Mouse (Mus musculus) neural tube, embryonic 11.5 days (tissue): Measurements from ENCODE around the gene Cfap58. TPM values are rescaled to one million over a fixed set of nuclear protein-coding genes. Genes with fewer than 3 reads are reported as not detected.

Source experiments
- ATAC-seq: fragments of 200-750 bp; cut with Nextera tagmentation; 2 replicates; pipeline ENCODE4 v1.8.0; 2017; ENCODE audit warnings: moderate number of reproducible peaks, mild to moderate bottlenecking, moderate TSS enrichment, moderate library complexity; ENCODE audit not compliant: insufficient read depth, low FRiP score, low TSS enrichment
- DNase-seq: peaks from one replicate; pipeline ENCODE4 v3.0.0-alpha.2; 2015; ENCODE audit warnings: low spot score
- H3K27ac ChIP-seq: fragments of 300-500 bp; sonication (generic); 2 replicates; pipeline ENCODE4 v1.5.1; 2014; ENCODE audit warnings: low read depth, mild to moderate bottlenecking, low read length
- H3K27me3 ChIP-seq: fragments of 300-500 bp; sonication (generic); 2 replicates; pipeline ENCODE4 v1.6.1; 2014; ENCODE audit warnings: mild to moderate bottlenecking, low read length, mixed read lengths; ENCODE audit not compliant: control insufficient read depth, insufficient read depth
- H3K36me3 ChIP-seq: fragments of 300-500 bp; sonication (generic); 2 replicates; pipeline ENCODE4 v1.6.1; 2014; ENCODE audit warnings: mild to moderate bottlenecking, low read length, moderate library complexity, mixed read lengths; ENCODE audit not compliant: control insufficient read depth, insufficient read depth
- H3K4me1 ChIP-seq: fragments of 300-500 bp; sonication (generic); 2 replicates; pipeline ENCODE4 v1.6.1; 2014; ENCODE audit warnings: low read length, mixed read lengths; ENCODE audit not compliant: control insufficient read depth, insufficient read depth
- H3K4me2 ChIP-seq: fragments of 300-500 bp; sonication (generic); 2 replicates; pipeline ENCODE4 v1.6.1; 2014; ENCODE audit warnings: low read depth, mild to moderate bottlenecking, moderate library complexity
- H3K4me3 ChIP-seq: fragments of 300-500 bp; sonication (generic); 2 replicates; pipeline ENCODE4 v1.5.1; 2014; ENCODE audit warnings: low read depth, low read length
- H3K9ac ChIP-seq: fragments of 300-500 bp; sonication (generic); 2 replicates; pipeline ENCODE4 v1.6.1; 2014; ENCODE audit warnings: mild to moderate bottlenecking, low read length
- H3K9me3 ChIP-seq: fragments of 300-500 bp; sonication (generic); 2 replicates; pipeline ENCODE4 v1.6.1; 2016; ENCODE audit warnings: low read length; ENCODE audit not compliant: control insufficient read depth
- WGBS: fragments of 180-500 bp; shearing (Covaris S2); extraction: QIAGEN DNeasy Blood & Tissue Kit; methylation state at CpG from one replicate; pipeline ENCODE4 v1.1.7; 2014; 5-methylcytosine and 5-hydroxymethylcytosine counted together
- polyA plus RNA-seq: library from polyadenylated mRNA; unstranded; fragments of >200 nt; fragmentation: Nextera tagmentation; extraction: Ambion mirVana; gene quantifications from 2 replicates; pipeline ENCODE4 v1.2.1, GENCODE M21; 2014

Cfap58 gene
- polyA plus RNA-seq, 1 experiment from 2014 or later: 0.11 TPM

GRCm38 (mm10) chr19:47910751-47911150 lies 26.7 kb upstream of the Cfap58 start:
- Histone ChIP-seq H3K27me3 (no peaks in the 10 kb centered on the region), H3K9me3 (no peaks in the 10 kb centered on the region), H3K9ac (no peak overlapping the region), H3K4me1 (peaks cover 7% of the 10 kb centered on the region), H3K27ac (no peak overlapping the region), H3K4me3 (no peak overlapping the region), H3K4me2 (no peak overlapping the region), H3K36me3 (no peaks in the 10 kb centered on the region)
- ATAC-seq: no peak
- WGBS: 91% methylated on average over 4 of the region's 4 CpGs
- no peak for DNase-seq

- WGBS: 67% methylated on average over 7 of the region's 7 CpGs
- ATAC-seq: no peak
- H3K27me3 ChIP-seq: no peaks in the 10 kb centered on the region
- peaks cover 17% of the 10 kb centered on the region for H3K4me1 ChIP-seq
- H3K4me3 ChIP-seq: no peak overlapping the region
- H3K36me3 ChIP-seq: no peaks in the 10 kb centered on the region
- H3K27ac ChIP-seq: no peak overlapping the region
- no peaks in the 10 kb centered on the region for H3K9me3 ChIP-seq
- no peak overlapping the region for H3K9ac ChIP-seq
- DNase-seq: no peak
- H3K4me2 ChIP-seq: no peak overlapping the region
Measured at GRCm38 (mm10) chr19:47913344-47913743, 24.1 kb upstream of the Cfap58 start.

GRCm38 (mm10) chr19:47914191-47914590 lies 23.3 kb upstream of the Cfap58 start:
- 89% methylated on average over 4 of the region's 4 CpGs for WGBS
- no peak for DNase-seq

GRCm38 (mm10) chr19:47915251-47915650 lies 22.2 kb upstream of the Cfap58 start:
- Histone ChIP-seq H3K4me2 (no peak overlapping the region), H3K9ac (no peak overlapping the region), H3K9me3 (no peaks in the 10 kb centered on the region), H3K27me3 (no peaks in the 10 kb centered on the region), H3K36me3 (no peaks in the 10 kb centered on the region), H3K27ac (no peak overlapping the region), H3K4me1 (peaks cover 9% of the 10 kb centered on the region), H3K4me3 (no peak overlapping the region)
- DNase-seq: no peak
- WGBS: 84% methylated on average over 4 of the region's 4 CpGs
- no peak for ATAC-seq

More at GRCm38 (mm10) chr19:47914191-47914590, 23.3 kb upstream of the Cfap58 start:
- Histone ChIP-seq H3K4me2 (no peak overlapping the region), H3K4me1 (peaks cover 12% of the 10 kb centered on the region), H3K27ac (no peak overlapping the region), H3K9me3 (no peaks in the 10 kb centered on the region), H3K4me3 (no peak overlapping the region), H3K9ac (no peak overlapping the region), H3K36me3 (no peaks in the 10 kb centered on the region), H3K27me3 (no peaks in the 10 kb centered on the region)
- ATAC-seq: no peak

- Histone ChIP-seq H3K36me3 (no peaks in the 10 kb centered on the region), H3K9me3 (no peaks in the 10 kb centered on the region), H3K4me1 (peaks cover 9% of the 10 kb centered on the region), H3K9ac (peak overlapping the region; percentile 93), H3K27ac (no peak overlapping the region), H3K4me2 (peak overlapping the region; percentile 79), H3K4me3 (peak overlapping the region; percentile 80), H3K27me3 (no peaks in the 10 kb centered on the region)
- WGBS: 21% methylated on average over 4 of the region's 4 CpGs
- DNase-seq (no peak), ATAC-seq (no peak)
Measured at GRCm38 (mm10) chr19:47917396-47917795, 20.1 kb upstream of the Cfap58 start.

GRCm38 (mm10) chr19:47918016-47918415 lies 19.5 kb upstream of the Cfap58 start:
- WGBS: 22% methylated on average over 9 of the region's 9 CpGs
- no peaks in the 10 kb centered on the region for H3K9me3 ChIP-seq
- H3K4me2 ChIP-seq: peak overlapping the region; percentile 79
- peaks cover 9% of the 10 kb centered on the region for H3K4me1 ChIP-seq
- peak overlapping the region; percentile 93 for H3K9ac ChIP-seq
- no peaks in the 10 kb centered on the region for H3K27me3 ChIP-seq
- no peak overlapping the region for H3K27ac ChIP-seq
- peak overlapping the region; percentile 80 for H3K4me3 ChIP-seq
- no peaks in the 10 kb centered on the region for H3K36me3 ChIP-seq
- ATAC-seq (no peak), DNase-seq (no peak)

GRCm38 (mm10) chr19:47918455-47919101 lies 18.9 kb upstream of the Cfap58 start:
- WGBS: under 1% methylated on average over 29 of the region's 29 CpGs

GRCm38 (mm10) chr19:47919126-47919965 lies 18.1 kb upstream of the Cfap58 start, which contains the start of the genes Cfap43 and Itprip:
TSS of gene Cfap43 (minus strand) at chr19:47919287.
TSS of gene Itprip (minus strand) at chr19:47919299.
- Histone ChIP-seq H3K4me3 (peak within 1 kb of the TSS; percentile 80), H3K27ac (peak within 1 kb of the TSS; percentile 89), H3K9ac (peak within 1 kb of the TSS; percentile 93), H3K4me2 (peak within 1 kb of the TSS; percentile 79), H3K27me3 (no peaks in the 10 kb centered on the region), H3K4me1 (peaks cover 9% of the 10 kb centered on the region), H3K36me3 (no peaks in the 10 kb centered on the region), H3K9me3 (no peaks in the 10 kb centered on the region)
- DNase-seq (peak; percentile 87), ATAC-seq (peak; percentile 78)
- under 1% methylated on average over 48 of the region's 48 CpGs for WGBS

More at GRCm38 (mm10) chr19:47918455-47919101, 18.9 kb upstream of the Cfap58 start:
- Histone ChIP-seq H3K27me3 (no peaks in the 10 kb centered on the region), H3K36me3 (no peaks in the 10 kb centered on the region), H3K9me3 (no peaks in the 10 kb centered on the region), H3K4me2 (peak overlapping the region; percentile 79), H3K9ac (peak overlapping the region; percentile 93), H3K27ac (peak overlapping the region; percentile 89), H3K4me3 (peak overlapping the region; percentile 80), H3K4me1 (peaks cover 9% of the 10 kb centered on the region)
- DNase-seq (no peak), ATAC-seq (peak; percentile 54)
